Mouse (Mus musculus) limb, embryonic 11.5 days (tissue): ENCODE measurements around the gene Tpm3. TPM values are rescaled to one million over a fixed set of nuclear protein-coding genes. Genes with fewer than 3 reads are reported as not detected.

Experiments
- ATAC-seq: fragments of 200-750 bp; cut with Nextera tagmentation; 2 replicates; pipeline ENCODE4 v1.8.0; 2017; ENCODE audit warnings: low read depth; ENCODE audit not compliant: insufficient number of reproducible peaks, low FRiP score, low TSS enrichment
- DNase-seq: peaks from one replicate; pipeline ENCODE4 v3.0.0-alpha.2; 2015; ENCODE audit warnings: low spot score
- H3K27ac ChIP-seq: fragments of 300-500 bp; sonication (generic); replicated peaks from 2 replicates; pipeline ENCODE4 v1.5.1; 2014; ENCODE audit warnings: low read depth, mild to moderate bottlenecking, low read length
- H3K27me3 ChIP-seq: fragments of 300-500 bp; sonication (generic); 2 replicates; pipeline ENCODE4 v1.6.1; 2014; ENCODE audit warnings: mild to moderate bottlenecking, low read length, mixed read lengths; ENCODE audit not compliant: control insufficient read depth, insufficient read depth
- H3K36me3 ChIP-seq: fragments of 300-500 bp; sonication (generic); 2 replicates; pipeline ENCODE4 v1.6.1; 2014; ENCODE audit warnings: mild to moderate bottlenecking, low read length, moderate library complexity, mixed read lengths; ENCODE audit not compliant: control insufficient read depth, insufficient read depth
- H3K4me1 ChIP-seq: fragments of 300-500 bp; sonication (generic); 2 replicates; pipeline ENCODE4 v1.6.1; 2014; ENCODE audit warnings: low read length, mixed read lengths; ENCODE audit not compliant: control insufficient read depth, insufficient read depth
- H3K4me2 ChIP-seq: fragments of 300-500 bp; sonication (generic); 2 replicates; pipeline ENCODE4 v1.6.1; 2014; ENCODE audit warnings: low read depth, mild to moderate bottlenecking, moderate library complexity; ENCODE audit not compliant: severe bottlenecking
- H3K4me3 ChIP-seq: fragments of 300-500 bp; sonication (generic); 2 replicates; pipeline ENCODE4 v1.5.1; 2014; ENCODE audit warnings: low read depth, low read length
- H3K9ac ChIP-seq: fragments of 300-500 bp; sonication (generic); 2 replicates; pipeline ENCODE4 v1.6.1; 2014; ENCODE audit warnings: mild to moderate bottlenecking, low read length
- H3K9me3 ChIP-seq: fragments of 300-500 bp; sonication (generic); 2 replicates; pipeline ENCODE4 v1.6.1; 2016; ENCODE audit warnings: low read length; ENCODE audit not compliant: control insufficient read depth
- WGBS: fragments of 180-500 bp; shearing (Covaris S2); extraction: QIAGEN DNeasy Blood & Tissue Kit; methylation state at CpG from one replicate; pipeline ENCODE4 v1.1.7; 2014; 5-methylcytosine and 5-hydroxymethylcytosine counted together
- polyA plus RNA-seq: library from polyadenylated mRNA; unstranded; fragments of >200 nt; fragmentation: Nextera tagmentation; extraction: Ambion mirVana; gene quantifications from 2 replicates; pipeline ENCODE4 v1.2.1, GENCODE M21; 2014

The Tpm3 gene
- polyA plus RNA-seq, 1 experiment from 2014 or later = 605 TPM

GRCm38 (mm10) chr3:90090892-90091291 lies 18.4 kb downstream of the Tpm3 start:
- Histone ChIP-seq H3K27ac (no peak overlapping the region), H3K9me3 (no peaks in the 10 kb centered on the region), H3K27me3 (no peaks in the 10 kb centered on the region), H3K4me2 (no peak overlapping the region), H3K4me1 (no peaks in the 10 kb centered on the region), H3K36me3 (peaks cover 42% of the 10 kb centered on the region), H3K9ac (no peak overlapping the region), H3K4me3 (no peak overlapping the region)
- 91% methylated on average over 6 of the region's 6 CpGs for WGBS
- DNase-seq = no peak
- no peak for ATAC-seq

GRCm38 (mm10) chr3:90094453-90094852 lies 22.0 kb downstream of the Tpm3 start:
- no peak overlapping the region for H3K4me2 ChIP-seq
- H3K27me3 ChIP-seq = no peaks in the 10 kb centered on the region
- no peak overlapping the region for H3K27ac ChIP-seq
- no peaks in the 10 kb centered on the region for H3K4me1 ChIP-seq
- no peak overlapping the region for H3K4me3 ChIP-seq
- DNase-seq (no peak), ATAC-seq (no peak)
- WGBS = 97% methylated on average over 3 of the region's 3 CpGs
- H3K36me3 ChIP-seq = peaks cover 37% of the 10 kb centered on the region
- no peak overlapping the region for H3K9ac ChIP-seq
- no peaks in the 10 kb centered on the region for H3K9me3 ChIP-seq

GRCm38 (mm10) chr3:90097928-90098327 lies 25.5 kb downstream of the Tpm3 start:
- H3K4me2 ChIP-seq = no peak overlapping the region
- H3K36me3 ChIP-seq = peaks cover 22% of the 10 kb centered on the region; the same call in 1 of the 2 replicates
- H3K27ac ChIP-seq = no peak overlapping the region
- ATAC-seq (no peak), DNase-seq (no peak)
- no peaks in the 10 kb centered on the region for H3K9me3 ChIP-seq
- H3K4me1 ChIP-seq = no peaks in the 10 kb centered on the region
- no peak overlapping the region for H3K4me3 ChIP-seq
- 92% methylated on average over 5 of the region's 5 CpGs for WGBS
- no peak overlapping the region for H3K9ac ChIP-seq
- H3K27me3 ChIP-seq = no peaks in the 10 kb centered on the region

- Histone ChIP-seq H3K9me3 (no peaks in the 10 kb centered on the region), H3K4me2 (no peak overlapping the region), H3K36me3 (peaks cover 13% of the 10 kb centered on the region; the same call in 1 of the 2 replicates), H3K4me1 (no peaks in the 10 kb centered on the region), H3K27ac (no peak overlapping the region), H3K4me3 (no peak overlapping the region), H3K9ac (no peak overlapping the region), H3K27me3 (no peaks in the 10 kb centered on the region)
- no peak for ATAC-seq
- 93% methylated on average over 3 of the region's 3 CpGs for WGBS
- DNase-seq = no peak
These were observed 28.6 kb downstream of the Tpm3 start for GRCm38 (mm10) chr3:90101010-90101409.

- Histone ChIP-seq H3K9ac (no peak overlapping the region), H3K27ac (no peak overlapping the region), H3K27me3 (no peaks in the 10 kb centered on the region), H3K4me2 (no peak overlapping the region), H3K36me3 (peaks cover 11% of the 10 kb centered on the region; the same call in 1 of the 2 replicates), H3K4me3 (no peak overlapping the region), H3K4me1 (no peaks in the 10 kb centered on the region), H3K9me3 (no peaks in the 10 kb centered on the region)
- WGBS = 94% methylated on average over 2 of the region's 2 CpGs
- DNase-seq (no peak), ATAC-seq (no peak)
These were observed 29.2 kb downstream of the Tpm3 start for GRCm38 (mm10) chr3:90101673-90102072.

- no peak overlapping the region for H3K4me3 ChIP-seq
- H3K27ac ChIP-seq = no peak overlapping the region
- peaks cover 11% of the 10 kb centered on the region; the same call in 1 of the 2 replicates for H3K36me3 ChIP-seq
- H3K27me3 ChIP-seq = no peaks in the 10 kb centered on the region
- no peaks in the 10 kb centered on the region for H3K4me1 ChIP-seq
- ATAC-seq (no peak), DNase-seq (no peak)
- 57% methylated on average over 2 of the region's 2 CpGs for WGBS
- H3K9me3 ChIP-seq = no peaks in the 10 kb centered on the region
- H3K9ac ChIP-seq = no peak overlapping the region
- H3K4me2 ChIP-seq = no peak overlapping the region
These were observed 29.8 kb downstream of the Tpm3 start for GRCm38 (mm10) chr3:90102239-90102638.

GRCm38 (mm10) chr3:90103176-90103575 lies 30.7 kb downstream of the Tpm3 start:
- Histone ChIP-seq H3K4me3 (no peak overlapping the region), H3K27ac (no peak overlapping the region), H3K9ac (no peak overlapping the region), H3K9me3 (no peaks in the 10 kb centered on the region), H3K4me1 (no peaks in the 10 kb centered on the region), H3K4me2 (no peak overlapping the region), H3K36me3 (peaks cover 9% of the 10 kb centered on the region; the same call in 1 of the 2 replicates), H3K27me3 (no peaks in the 10 kb centered on the region)
- ATAC-seq (no peak), DNase-seq (no peak)
- 91% methylated on average over 2 of the region's 2 CpGs for WGBS

- no peak for ATAC-seq
- no peaks in the 10 kb centered on the region for H3K9me3 ChIP-seq
- WGBS = 86% methylated on average over 13 of the region's 13 CpGs
These were observed 31.5 kb downstream of the Tpm3 start, which contains the start of gene Nup210l for GRCm38 (mm10) chr3:90103938-90104337. Gene Nup210l, plus strand, starts transcription at chr3:90104132.

GRCm38 (mm10) chr3:90111706-90112105 lies 39.3 kb downstream of the Tpm3 start:
- Histone ChIP-seq H3K4me1 (no peaks in the 10 kb centered on the region), H3K36me3 (no peaks in the 10 kb centered on the region), H3K9me3 (no peaks in the 10 kb centered on the region), H3K27ac (no peak overlapping the region), H3K4me2 (no peak overlapping the region), H3K9ac (no peak overlapping the region), H3K27me3 (no peaks in the 10 kb centered on the region), H3K4me3 (no peak overlapping the region)
- no peak for DNase-seq
- WGBS = 84% methylated on average over 2 of the region's 2 CpGs
- no peak for ATAC-seq

More at GRCm38 (mm10) chr3:90103938-90104337, 31.5 kb downstream of the Tpm3 start, which contains the start of gene Nup210l:
- Histone ChIP-seq H3K4me3 (no peak within 1 kb of the TSS), H3K9ac (no peak within 1 kb of the TSS), H3K27me3 (no peaks in the 10 kb centered on the region), H3K4me1 (no peaks in the 10 kb centered on the region), H3K27ac (no peak within 1 kb of the TSS), H3K4me2 (no peak within 1 kb of the TSS), H3K36me3 (peaks cover 5% of the 10 kb centered on the region; the same call in 1 of the 2 replicates)
- no peak for DNase-seq
